Mouse (Mus musculus) kidney, adult 11 months (tissue): ENCODE data around the gene Ldlr.

Source experiments
- DNase-seq: peaks from one replicate; pipeline ENCODE4 v3.0.0; 2022

The Ldlr gene

GRCm38 (mm10) chr9:21726218-21726975 is 3.1 kb downstream of the Ldlr start:
- DNase-seq = no peak

DNA sequence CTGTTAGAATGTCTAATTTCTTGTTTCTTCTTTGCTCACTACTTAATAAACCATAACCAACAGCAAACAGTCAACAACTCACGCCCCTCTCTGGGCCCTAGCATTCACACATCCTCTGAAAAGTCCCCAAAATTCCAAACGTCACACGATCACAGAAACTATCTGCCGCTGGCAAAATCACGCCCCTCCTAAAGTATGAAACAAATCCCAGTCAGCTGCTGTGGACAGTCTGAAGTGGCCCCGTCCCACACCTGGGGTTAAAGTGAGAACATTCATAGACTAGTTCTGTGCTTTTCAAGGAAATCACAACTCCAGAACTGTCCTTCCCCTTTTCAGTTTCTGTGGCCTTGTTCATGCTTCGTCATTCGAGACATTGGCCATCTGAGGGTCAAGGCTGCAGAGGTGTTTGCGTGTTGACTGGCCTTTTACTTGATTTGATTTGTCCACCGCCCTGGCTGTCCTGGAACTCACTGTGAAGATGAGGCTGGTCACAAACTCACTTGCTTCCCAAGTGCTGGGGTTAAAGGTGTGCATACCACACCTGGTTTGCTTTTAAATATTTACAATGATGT is 5.1 kb downstream of the Ldlr start:
- no peak for DNase-seq

DNA sequence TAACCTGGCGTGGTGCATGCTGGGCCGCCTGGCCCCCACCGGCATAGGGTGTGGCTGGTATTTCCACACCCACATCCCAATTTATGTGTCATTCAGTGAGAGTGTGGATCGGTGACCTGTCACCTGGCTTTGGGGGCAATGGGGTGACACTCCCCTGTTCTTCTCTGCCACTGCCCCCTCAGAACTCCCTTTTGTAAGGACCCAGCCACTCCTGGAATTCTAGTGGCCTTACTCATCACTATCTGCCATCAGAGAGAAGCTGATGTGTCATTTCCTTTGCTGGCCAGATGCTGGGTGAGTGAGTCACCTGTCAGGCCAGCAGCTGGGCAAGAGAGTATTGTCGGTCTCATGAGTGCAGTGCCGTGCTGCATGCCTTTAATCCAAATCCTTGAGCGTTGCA is 6.0 kb downstream of the Ldlr start:
- no peak for DNase-seq

DNA sequence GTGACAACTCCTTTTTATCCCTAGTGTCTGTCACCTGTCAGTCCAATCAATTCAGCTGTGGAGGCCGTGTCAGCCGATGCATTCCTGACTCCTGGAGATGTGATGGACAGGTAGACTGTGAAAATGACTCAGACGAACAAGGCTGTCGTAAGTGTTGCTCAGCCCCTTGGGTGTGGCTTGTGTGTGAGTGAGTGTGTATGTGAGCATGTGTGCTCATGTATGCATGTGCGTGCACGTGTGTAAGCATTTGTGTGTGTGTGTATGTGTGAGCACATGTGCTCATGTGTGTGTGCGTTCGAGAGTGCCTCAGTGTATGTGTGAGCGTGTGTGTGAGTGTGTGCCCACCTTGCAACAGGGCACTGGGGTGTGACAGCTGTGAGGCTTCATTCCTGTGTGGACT is 9.0 kb downstream of the Ldlr start:
- no peak for DNase-seq

DNA sequence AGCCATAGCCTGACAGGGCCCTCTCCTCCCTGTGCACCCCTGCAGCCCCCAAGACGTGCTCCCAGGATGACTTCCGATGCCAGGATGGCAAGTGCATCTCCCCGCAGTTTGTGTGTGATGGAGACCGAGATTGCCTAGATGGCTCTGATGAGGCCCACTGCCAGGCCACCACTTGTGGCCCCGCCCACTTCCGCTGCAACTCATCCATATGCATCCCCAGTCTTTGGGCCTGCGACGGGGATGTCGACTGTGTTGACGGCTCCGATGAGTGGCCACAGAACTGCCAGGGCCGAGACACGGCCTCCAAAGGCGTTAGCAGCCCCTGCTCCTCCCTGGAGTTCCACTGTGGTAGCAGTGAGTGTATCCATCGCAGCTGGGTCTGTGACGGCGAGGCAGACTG is 10.2 kb downstream of the Ldlr start:
- DNase-seq = no peak

DNA sequence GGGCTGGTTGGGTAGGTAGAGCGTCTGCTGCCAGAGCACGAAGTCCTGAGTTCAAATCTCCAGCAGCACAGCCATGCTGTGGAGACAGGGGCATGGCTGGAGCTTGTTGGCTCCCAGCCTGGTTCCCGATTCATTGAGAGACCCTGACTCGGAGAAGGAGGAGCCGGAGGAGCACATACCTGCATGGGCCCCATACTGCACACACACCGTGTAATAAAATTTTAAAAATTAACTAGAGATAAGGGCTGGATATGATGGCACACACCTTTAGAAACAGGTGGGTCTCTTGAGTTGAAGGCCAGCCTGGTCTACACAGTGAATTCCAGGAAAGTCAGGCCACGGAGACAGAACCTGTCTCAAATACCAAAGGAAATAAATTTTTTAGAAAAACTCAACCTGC is 10.7 kb downstream of the Ldlr start:
- no peak for DNase-seq

GRCm38 (mm10) chr9:21735126-21735525 is 11.8 kb downstream of the Ldlr start:
- DNase-seq = no peak

GRCm38 (mm10) chr9:21736580-21736979 is 13.3 kb downstream of the Ldlr start:
- peak; percentile 77 for DNase-seq

- DNase-seq = no peak
Observed at GRCm38 (mm10) chr9:21737188-21737587, 13.9 kb downstream of the Ldlr start.

DNA sequence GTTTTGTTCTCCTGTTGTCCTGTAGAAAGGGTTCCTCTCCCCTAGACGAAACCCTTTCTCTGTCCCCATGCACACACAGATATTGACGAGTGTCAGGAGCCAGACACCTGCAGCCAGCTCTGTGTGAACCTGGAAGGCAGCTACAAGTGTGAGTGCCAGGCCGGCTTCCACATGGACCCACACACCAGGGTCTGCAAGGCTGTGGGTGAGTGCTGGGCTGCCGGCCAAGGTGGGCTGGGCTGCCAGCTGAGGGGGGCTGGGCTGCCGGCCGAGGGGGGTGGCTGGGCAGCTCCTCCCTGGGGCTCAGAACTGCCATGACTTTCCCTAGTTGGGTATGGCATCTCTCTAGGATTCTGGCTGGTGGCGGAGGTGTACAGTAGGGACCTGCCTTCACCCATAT is 15.5 kb downstream of the Ldlr start:
- no peak for DNase-seq

- DNase-seq = no peak
Observed at GRCm38 (mm10) chr9:21740427-21740826, 17.1 kb downstream of the Ldlr start.

DNA sequence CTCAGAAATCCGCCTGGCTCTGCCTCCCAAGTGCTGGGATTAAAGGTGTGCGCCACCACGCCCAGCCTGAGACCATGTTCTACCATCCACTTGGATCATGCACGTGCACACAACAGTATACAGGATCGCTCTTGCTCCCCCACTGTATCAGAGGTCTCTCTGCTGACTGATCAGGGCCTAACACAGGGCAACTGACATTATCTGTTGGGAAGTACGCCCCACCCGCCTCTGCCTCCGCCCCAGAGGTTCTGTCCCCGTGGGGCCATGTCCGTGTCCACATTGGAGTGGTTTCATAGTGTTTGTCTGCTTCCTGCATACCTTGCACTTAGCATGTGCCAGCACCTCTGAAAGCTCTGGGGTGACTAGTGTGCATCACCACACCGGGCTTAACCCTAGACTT is 18.2 kb downstream of the Ldlr start:
- no peak for DNase-seq

DNA sequence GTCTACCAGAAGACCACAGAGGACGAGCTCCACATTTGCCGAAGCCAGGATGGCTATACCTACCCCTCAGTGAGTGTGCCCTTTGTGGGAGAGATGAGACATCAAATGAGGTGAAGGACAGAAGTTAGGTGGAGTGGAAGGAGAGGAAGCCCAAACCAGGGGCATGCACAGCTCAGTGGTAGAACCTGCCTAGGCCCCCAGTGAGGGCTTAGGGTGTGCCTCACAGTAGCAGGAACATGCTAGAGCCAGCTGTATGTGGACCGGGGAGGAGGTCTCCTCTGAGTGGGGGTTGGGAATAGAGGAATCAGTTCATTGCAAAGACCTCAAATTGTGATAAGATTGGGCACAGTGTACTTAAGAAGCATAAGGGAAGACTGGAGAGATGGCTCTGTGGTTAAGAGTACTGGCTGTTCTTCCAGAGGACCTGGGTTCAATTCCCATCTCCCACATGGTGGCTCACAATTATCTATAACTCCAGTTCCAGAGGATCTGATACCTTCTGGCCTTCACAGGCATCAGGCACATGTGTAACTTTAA is 24.0 kb downstream of the Ldlr start:
- DNase-seq = no peak

DNA sequence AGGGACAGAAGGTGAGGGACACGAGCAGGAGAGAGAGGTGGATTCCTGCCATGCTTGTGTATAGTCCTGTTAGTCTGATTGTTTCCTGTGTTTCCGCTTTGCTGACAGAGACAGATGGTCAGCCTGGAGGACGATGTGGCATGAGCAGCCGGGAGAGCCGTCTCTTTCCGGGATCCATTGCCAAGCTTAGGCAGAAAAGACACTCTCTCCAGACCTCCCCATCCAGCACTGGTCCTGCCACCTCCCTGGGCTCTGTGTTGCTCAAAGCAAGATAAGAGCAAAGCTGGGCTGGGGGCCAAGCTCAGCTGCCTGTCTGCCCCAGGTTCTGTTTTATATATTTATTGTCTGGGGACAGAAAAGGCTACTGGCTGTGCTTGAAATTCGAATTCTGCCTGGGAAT is 24.8 kb downstream of the Ldlr start:
- DNase-seq = peak; percentile 76

DNA sequence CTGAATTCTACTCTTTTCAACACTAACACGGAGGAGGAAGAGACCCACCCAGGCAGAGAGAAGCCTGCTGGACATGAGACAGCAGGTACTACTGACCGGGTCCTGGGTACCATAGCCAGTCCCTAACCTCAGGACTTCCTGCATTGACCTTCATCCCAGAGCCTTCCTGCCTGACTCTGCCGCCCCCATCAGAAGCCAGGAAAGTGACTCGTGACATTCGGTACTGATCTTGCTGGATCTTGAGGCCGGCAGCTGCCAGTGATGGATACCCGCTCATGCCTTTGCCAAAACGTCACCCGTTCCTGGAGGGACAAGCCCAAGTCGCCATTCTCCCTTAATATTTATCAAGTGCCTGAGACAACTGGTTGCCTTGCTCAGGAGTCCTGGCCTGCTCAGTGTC is 25.2 kb downstream of the Ldlr start:
- DNase-seq = no peak

- no peak for DNase-seq
Observed at GRCm38 (mm10) chr9:21749382-21750118, 26.3 kb downstream of the Ldlr start.

DNA sequence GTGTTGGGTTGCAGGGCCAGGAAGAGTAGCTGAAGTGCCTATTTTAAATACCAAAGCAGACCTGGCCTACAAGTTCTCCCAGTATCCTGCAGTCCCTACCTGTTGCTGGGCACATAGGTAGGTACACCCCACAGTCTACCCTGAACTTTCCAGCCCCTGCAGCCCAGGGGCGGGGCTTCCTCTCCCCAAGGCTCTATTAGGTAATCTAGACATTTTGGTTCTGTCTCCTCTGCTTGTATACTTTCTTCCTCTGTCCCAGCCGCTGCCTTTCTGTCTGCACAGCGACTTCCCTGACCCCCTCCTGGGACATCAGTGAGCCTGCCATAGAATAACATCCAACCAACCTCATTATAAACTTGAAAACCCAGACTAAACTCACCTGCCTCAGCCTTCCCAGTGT is 27.1 kb downstream of the Ldlr start:
- DNase-seq = no peak

- DNase-seq = peak; percentile 36
Observed at GRCm38 (mm10) chr9:21751347-21751746, 28.1 kb downstream of the Ldlr start.

DNA sequence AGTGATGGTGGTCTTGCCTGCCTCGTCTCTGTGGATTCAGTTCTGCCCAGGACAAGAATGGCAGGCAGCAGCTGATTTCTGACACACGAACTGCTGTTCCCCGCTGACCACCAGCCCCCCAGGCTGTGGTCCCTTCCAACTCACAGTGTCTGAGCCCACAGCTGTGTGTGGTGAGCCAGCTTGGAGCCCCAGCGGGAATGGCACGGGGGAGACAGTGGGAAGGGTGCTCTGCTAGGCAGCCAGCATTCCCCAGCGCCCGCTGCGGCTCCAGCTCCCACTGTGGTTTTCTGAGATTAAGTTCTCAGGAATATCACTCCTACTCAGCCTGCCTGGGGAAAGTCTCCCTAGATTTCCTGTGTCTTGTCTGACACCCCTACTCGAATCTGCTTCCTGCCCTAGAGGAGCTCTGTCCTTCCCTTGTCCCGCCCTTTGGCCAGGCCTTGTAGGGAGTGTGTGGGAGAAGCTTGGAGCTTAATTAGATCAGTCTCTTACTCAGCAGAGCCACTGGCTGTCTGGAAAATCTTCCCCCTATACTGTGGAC is 29.0 kb downstream of the Ldlr start:
- DNase-seq = peak; percentile 58

- peak; percentile 68 for DNase-seq
Observed at GRCm38 (mm10) chr9:21754003-21754402, 30.7 kb downstream of the Ldlr start.

GRCm38 (mm10) chr9:21754516-21755321 is 31.4 kb downstream of the Ldlr start:
- DNase-seq = peak; percentile 47
